Mouse (Mus musculus) megakaryocyte, embryonic 14.5 days (primary cell): Measurements from ENCODE around the gene Rplp2.

Experiments used
- FLI1 ChIP-seq: IDR thresholded peaks from 2 replicates; pipeline ENCODE4 v1.6.1; 2012; ENCODE audit warnings: low read length, inconsistent platforms, mixed read lengths
- GATA1 ChIP-seq: IDR thresholded peaks from 3 replicates; pipeline ENCODE4 v1.6.1; 2012; ENCODE audit warnings: mixed read lengths, low read length, inconsistent platforms, borderline replicate concordance

- TF ChIP-seq FLI1 (no peak), GATA1 (no peak)
Observed at GRCm38 (mm10) chr7:141431434-141432185, 15.6 kb upstream of the Rplp2 start.
